Mouse (Mus musculus) hindbrain, embryonic 16.5 days (tissue): ENCODE measurements around the gene Gm12248. TPM values are rescaled to one million over a fixed set of nuclear protein-coding genes. Genes with fewer than 3 reads are reported as not detected.
"Not testable (repeated sequence)": the region's sequence is repeated elsewhere in the genome, so short reads cannot be mapped to it uniquely, and the experiment has no call there.

ENCODE experiments used
- ATAC-seq: fragments of 200-750 bp; cut with Nextera tagmentation; 2 replicates; pipeline ENCODE4 v1.8.0; 2017; ENCODE audit warnings: moderate TSS enrichment, moderate library complexity
- H3K27ac ChIP-seq: fragments of 300-500 bp; sonication (generic); 2 replicates; pipeline ENCODE4 v1.5.1; 2014; ENCODE audit warnings: low read depth, mild to moderate bottlenecking, control low read depth, low read length, moderate library complexity
- H3K27me3 ChIP-seq: fragments of 300-500 bp; sonication (generic); replicated peaks from 2 replicates; pipeline ENCODE4 v1.6.1; 2014; ENCODE audit warnings: low read length; ENCODE audit not compliant: control insufficient read depth, insufficient read depth
- H3K36me3 ChIP-seq: fragments of 300-500 bp; sonication (generic); 2 replicates; pipeline ENCODE4 v1.6.1; 2014; ENCODE audit warnings: mild to moderate bottlenecking, low read length, moderate library complexity, mixed read lengths; ENCODE audit not compliant: control insufficient read depth, insufficient read depth
- H3K4me1 ChIP-seq: fragments of 300-500 bp; sonication (generic); 2 replicates; pipeline ENCODE4 v1.6.1; 2014; ENCODE audit warnings: low read depth, low read length; ENCODE audit not compliant: control insufficient read depth, insufficient read depth
- H3K4me2 ChIP-seq: fragments of 300-500 bp; sonication (generic); 2 replicates; pipeline ENCODE4 v1.6.1; 2014; ENCODE audit warnings: mild to moderate bottlenecking, low read length, control low read depth, moderate library complexity
- H3K4me3 ChIP-seq: fragments of 300-500 bp; sonication (generic); 2 replicates; pipeline ENCODE4 v1.5.1; 2014; ENCODE audit warnings: mild to moderate bottlenecking, low read length, control low read depth, moderate library complexity
- H3K9ac ChIP-seq: fragments of 300-500 bp; sonication (generic); 2 replicates; pipeline ENCODE4 v1.6.1; 2014; ENCODE audit warnings: low read depth, mild to moderate bottlenecking, control low read depth, low read length, moderate library complexity
- H3K9me3 ChIP-seq: fragments of 300-500 bp; sonication (generic); 2 replicates; pipeline ENCODE4 v1.6.1; 2014; ENCODE audit warnings: mild to moderate bottlenecking, low read length, moderate library complexity; ENCODE audit not compliant: control insufficient read depth
- WGBS: fragments of 180-500 bp; shearing (Covaris S2); extraction: QIAGEN DNeasy Blood & Tissue Kit; methylation state at CpG from one replicate; pipeline ENCODE4 v1.1.7; 2014; 5-methylcytosine and 5-hydroxymethylcytosine counted together
- polyA plus RNA-seq: library from polyadenylated mRNA; unstranded; fragments of >200 nt; fragmentation: Nextera tagmentation; extraction: Ambion mirVana; gene quantifications from 2 replicates; pipeline ENCODE4 v1.2.1, GENCODE M21; 2015

Gm12248 gene
- polyA plus RNA-seq, 1 experiment from 2014 or later, result 0.13 TPM

GRCm38 (mm10) chr11:58062586-58062985 is 30.3 kb downstream of the Gm12248 start:
- no peak for ATAC-seq

GRCm38 (mm10) chr11:58061218-58061617 is 31.7 kb downstream of the Gm12248 start:
- 90% methylated on average over 3 of the region's 4 CpGs for WGBS
- H3K27ac ChIP-seq, H3K27me3 ChIP-seq, H3K4me3 ChIP-seq, H3K9me3 ChIP-seq, H3K9ac ChIP-seq, H3K4me2 ChIP-seq, ATAC-seq, H3K4me1 ChIP-seq: not testable (repeated sequence)
- H3K36me3 ChIP-seq, result peaks cover 24% of the 10 kb centered on the region

More at GRCm38 (mm10) chr11:58062586-58062985, 30.3 kb downstream of the Gm12248 start:
- peaks cover 15% of the 10 kb centered on the region for H3K36me3 ChIP-seq
- H3K27ac ChIP-seq, result no peak overlapping the region
- H3K4me3 ChIP-seq, result no peak overlapping the region
- no peak overlapping the region for H3K4me2 ChIP-seq
- no peaks in the 10 kb centered on the region for H3K27me3 ChIP-seq
- no peak overlapping the region for H3K9ac ChIP-seq
- no peaks in the 10 kb centered on the region for H3K9me3 ChIP-seq
- WGBS, result 90% methylated on average over 4 of the region's 4 CpGs
- peaks cover 2% of the 10 kb centered on the region; the same call in 1 of the 2 replicates for H3K4me1 ChIP-seq

- not testable (repeated sequence) for H3K4me2 ChIP-seq, H3K27me3 ChIP-seq, H3K9ac ChIP-seq, H3K4me3 ChIP-seq, ATAC-seq, H3K27ac ChIP-seq, H3K9me3 ChIP-seq, H3K4me1 ChIP-seq
- 93% methylated on average over 7 of the region's 7 CpGs for WGBS
- peaks cover 29% of the 10 kb centered on the region for H3K36me3 ChIP-seq
These were observed 33.2 kb downstream of the Gm12248 start for GRCm38 (mm10) chr11:58059752-58060151.

- WGBS, result 40% methylated on average over 6 of the region's 6 CpGs
- ATAC-seq, result no peak; the same call in 1 of the 2 replicates
- Histone ChIP-seq H3K4me1 (no peaks in the 10 kb centered on the region), H3K9ac (no peak overlapping the region), H3K4me2 (no peak overlapping the region), H3K27me3 (no peaks in the 10 kb centered on the region), H3K27ac (no peak overlapping the region), H3K9me3 (no peaks in the 10 kb centered on the region), H3K36me3 (peaks cover 35% of the 10 kb centered on the region), H3K4me3 (no peak overlapping the region)
These were observed 35.5 kb downstream of the Gm12248 start for GRCm38 (mm10) chr11:58057455-58057854.

- WGBS, result 78% methylated on average over 4 of the region's 4 CpGs
- H3K27ac ChIP-seq, result no peak overlapping the region
- no peaks in the 10 kb centered on the region for H3K9me3 ChIP-seq
- no peak overlapping the region for H3K4me3 ChIP-seq
- no peak overlapping the region for H3K4me2 ChIP-seq
- H3K4me1 ChIP-seq, result no peaks in the 10 kb centered on the region
- no peak for ATAC-seq
- H3K9ac ChIP-seq, result no peak overlapping the region
- no peaks in the 10 kb centered on the region for H3K27me3 ChIP-seq
- H3K36me3 ChIP-seq, result peaks cover 32% of the 10 kb centered on the region
These were observed 46.5 kb downstream of the Gm12248 start for GRCm38 (mm10) chr11:58046438-58046837.

GRCm38 (mm10) chr11:58042861-58043431 is 50.0 kb downstream of the Gm12248 start:
- H3K9ac ChIP-seq, result no peak overlapping the region
- H3K27me3 ChIP-seq, result no peaks in the 10 kb centered on the region
- no peak overlapping the region for H3K4me3 ChIP-seq
- no peak for ATAC-seq
- 94% methylated on average over 5 of the region's 5 CpGs for WGBS
- no peak overlapping the region for H3K4me2 ChIP-seq
- no peaks in the 10 kb centered on the region for H3K4me1 ChIP-seq
- no peak overlapping the region for H3K27ac ChIP-seq
- no peaks in the 10 kb centered on the region for H3K9me3 ChIP-seq
- H3K36me3 ChIP-seq, result peaks cover 14% of the 10 kb centered on the region

GRCm38 (mm10) chr11:58039027-58039426 is 53.9 kb downstream of the Gm12248 start:
- peaks cover 10% of the 10 kb centered on the region; the same call in 1 of the 2 replicates for H3K36me3 ChIP-seq
- H3K4me1 ChIP-seq, result no peaks in the 10 kb centered on the region; the same call in 1 of the 2 replicates
- H3K27me3 ChIP-seq, result no peaks in the 10 kb centered on the region
- H3K9ac ChIP-seq, result no peak overlapping the region
- no peak overlapping the region for H3K27ac ChIP-seq
- WGBS, result 83% methylated on average over 1 of the region's 1 CpGs
- ATAC-seq, result 0 out of 2 replicates have a peak, but pooled peaks have one; percentile 48
- no peaks in the 10 kb centered on the region for H3K9me3 ChIP-seq
- no peak overlapping the region for H3K4me2 ChIP-seq
- H3K4me3 ChIP-seq, result no peak overlapping the region

GRCm38 (mm10) chr11:58033635-58034034 is 59.3 kb downstream of the Gm12248 start:
- H3K4me2 ChIP-seq, result no peak overlapping the region
- H3K9ac ChIP-seq, result no peak overlapping the region
- no peak overlapping the region for H3K27ac ChIP-seq
- 74% methylated on average over 3 of the region's 3 CpGs for WGBS
- H3K4me1 ChIP-seq, result no peaks in the 10 kb centered on the region; the same call in 1 of the 2 replicates
- no peaks in the 10 kb centered on the region for H3K27me3 ChIP-seq
- no peaks in the 10 kb centered on the region for H3K9me3 ChIP-seq
- H3K36me3 ChIP-seq, result no peaks in the 10 kb centered on the region
- H3K4me3 ChIP-seq, result no peak overlapping the region
- ATAC-seq, result no peak

- no peak overlapping the region for H3K4me3 ChIP-seq
- H3K27me3 ChIP-seq, result no peaks in the 10 kb centered on the region
- H3K4me1 ChIP-seq, result no peaks in the 10 kb centered on the region; the same call in 1 of the 2 replicates
- H3K9me3 ChIP-seq, result no peaks in the 10 kb centered on the region
- H3K27ac ChIP-seq, result no peak overlapping the region
- no peak for ATAC-seq
- H3K4me2 ChIP-seq, result no peak overlapping the region
- H3K9ac ChIP-seq, result no peak overlapping the region
- WGBS, result 73% methylated on average over 6 of the region's 6 CpGs
- no peaks in the 10 kb centered on the region for H3K36me3 ChIP-seq
These were observed 61.8 kb downstream of the Gm12248 start for GRCm38 (mm10) chr11:58031176-58031575.
